Mouse (Mus musculus): ENCODE measurements around the gene Rab31.

DNA sequence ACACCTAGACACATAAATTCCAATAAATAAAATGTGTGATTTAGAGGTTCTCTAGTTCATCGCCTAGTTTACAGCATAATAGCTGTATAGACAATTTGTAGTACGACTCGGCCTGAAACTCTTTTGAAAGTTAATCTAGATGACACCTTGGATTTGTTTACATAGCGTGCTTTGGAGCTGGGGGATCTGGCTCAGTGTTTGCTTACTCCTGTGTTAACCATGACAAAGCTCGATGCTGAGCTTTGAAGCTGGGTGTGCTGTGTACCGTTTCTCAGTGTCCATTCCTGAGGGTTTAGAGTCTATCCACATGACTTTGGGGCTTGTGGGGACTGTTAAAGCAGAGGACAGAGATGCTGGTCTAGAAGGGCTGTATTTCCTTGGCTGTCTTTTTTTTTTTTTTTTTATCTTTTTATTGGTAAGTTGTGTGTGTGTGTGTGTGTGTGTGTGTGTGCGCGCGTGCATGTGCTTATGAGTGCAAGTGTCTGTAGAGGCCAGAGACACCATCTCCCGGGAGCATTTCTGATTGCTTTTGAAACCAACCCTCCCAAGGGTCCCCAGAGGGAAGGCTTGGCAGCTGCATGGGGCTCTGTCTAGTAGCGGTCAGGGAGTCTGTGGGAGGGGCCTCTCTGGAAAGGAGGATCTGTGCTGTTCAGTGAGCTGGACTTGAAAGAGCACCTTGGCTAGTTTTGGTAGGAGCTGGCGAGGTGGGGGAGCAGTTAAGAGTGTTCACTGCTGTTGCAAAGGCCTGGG lies 16.2 kb upstream of the Rab31 start:
- TF ChIP-seq CTCF (IDR thresholded peaks at IDR 0.05; ENCODE audit: insufficient read depth, low read length) = no peak
- TF ChIP-seq POLR2A (IDR thresholded peaks at IDR 0.05; ENCODE audit: borderline replicate concordance, extremely low read depth, low read depth, low read length) = no peak

Data from lung, adult 2 months (tissue).